ENCODE assay signal across 22 mouse cellular contexts in the genomic region with DNA sequence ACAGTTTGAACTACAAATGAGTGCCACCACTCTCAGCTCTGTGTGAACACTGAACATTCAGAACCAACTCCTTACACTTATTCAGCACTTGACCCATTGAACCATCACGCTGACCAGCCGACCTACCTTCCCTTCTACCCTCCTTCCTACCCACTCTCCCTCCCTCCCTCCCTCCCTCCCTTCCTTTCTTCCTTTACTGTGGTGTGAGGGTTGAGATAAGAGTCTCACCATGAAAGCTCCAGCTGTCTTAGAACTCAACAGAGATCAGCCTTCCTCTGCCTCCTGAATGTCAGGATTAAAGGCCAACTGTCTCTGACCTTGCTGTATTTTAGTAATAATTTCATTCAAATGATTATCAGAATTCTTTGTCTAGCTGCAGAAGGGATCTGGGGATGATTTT. TPM values are rescaled to one million over a fixed set of nuclear protein-coding genes. Genes with fewer than 3 reads are reported as not detected.
DNase-seq lines count a peak whose midpoint lies in the region; ATAC-seq and TF ChIP-seq lines count a peak whose summit lies in the region.
"Had no signal": no experiment of that assay in that cellular context is flagged by ENCODE, and none has a peak within 500 bp of the region (broad histone marks: within the 10 kb centered on the region; RNA-seq: fewer than 3 reads in every experiment).

No protein-coding gene starts in this region.

- no peak overlapping the region for H3K9ac ChIP-seq in heart, adult 2 months (ENCODE audit: low read depth, low read length)
- H3K9ac ChIP-seq in liver, embryonic 12.5 days, result peak overlapping the region; percentile 27; the same call in 1 of the 2 replicates
- H3K9ac ChIP-seq in liver, embryonic 15.5 days, result no peak overlapping the region
- H3K9ac ChIP-seq: embryonic facial prominence, embryonic 13.5 days; forebrain, embryonic 13.5 days; forebrain, postnatal 0 days; heart, embryonic 15.5 days; hindbrain, embryonic 15.5 days had no signal

- no peaks in the 10 kb centered on the region for H3K36me3 ChIP-seq in heart, adult 2 months (ENCODE audit: control insufficient read depth, insufficient read depth, low read length)
- peaks cover 87% of the 10 kb centered on the region for H3K36me3 ChIP-seq in liver, embryonic 12.5 days
- H3K36me3 ChIP-seq in liver, embryonic 15.5 days (replicated peaks), result peaks cover 44% of the 10 kb centered on the region

- no peak overlapping the region for H3K27ac ChIP-seq in heart, adult 2 months
- H3K27ac ChIP-seq in liver, embryonic 12.5 days, result peak overlapping the region; percentile 62
- no peak overlapping the region for H3K27ac ChIP-seq in liver, embryonic 15.5 days (replicated peaks)
- H3K27ac ChIP-seq: embryonic facial prominence, embryonic 13.5 days; forebrain, embryonic 13.5 days; gastrocnemius, adult 2 months; heart, embryonic 10.5 days; heart, embryonic 15.5 days; hindbrain, embryonic 10.5 days; hindbrain, embryonic 15.5 days had no signal

- TF ChIP-seq CTCF in heart, adult 2 months (IDR thresholded peaks at IDR 0.05), result no peak

- no peak overlapping the region for H3K4me2 ChIP-seq in liver, embryonic 12.5 days
- no peak overlapping the region for H3K4me2 ChIP-seq in liver, embryonic 15.5 days
- H3K4me2 ChIP-seq: embryonic facial prominence, embryonic 13.5 days; forebrain, embryonic 13.5 days; heart, embryonic 15.5 days; hindbrain, embryonic 15.5 days had no signal

- H3K9me3 ChIP-seq in liver, embryonic 12.5 days (replicated peaks), result no peaks in the 10 kb centered on the region
- H3K9me3 ChIP-seq in liver, embryonic 15.5 days (replicated peaks), result no peaks in the 10 kb centered on the region
- H3K9me3 ChIP-seq: embryonic facial prominence, embryonic 13.5 days; forebrain, embryonic 13.5 days; heart, embryonic 10.5 days; heart, embryonic 15.5 days; hindbrain, embryonic 10.5 days; hindbrain, embryonic 15.5 days had no signal

- no peak overlapping the region for H3K4me3 ChIP-seq in heart, adult 2 months
- no peak overlapping the region for H3K4me3 ChIP-seq in liver, embryonic 12.5 days
- no peak overlapping the region for H3K4me3 ChIP-seq in liver, embryonic 15.5 days (replicated peaks)
- H3K4me3 ChIP-seq: embryonic facial prominence, embryonic 13.5 days; forebrain, embryonic 13.5 days; gastrocnemius, adult 2 months; heart, embryonic 10.5 days; heart, embryonic 15.5 days; hindbrain, embryonic 10.5 days; hindbrain, embryonic 15.5 days had no signal

- WGBS in heart, adult 2 months, result 43% methylated on average over 2 of the region's 2 CpGs
- 24% methylated on average over 2 of the region's 2 CpGs for WGBS in liver, embryonic 12.5 days (ENCODE audit: insufficient replicate concordance)
- WGBS in liver, embryonic 15.5 days (ENCODE audit: insufficient replicate concordance), result 29% methylated on average over 2 of the region's 2 CpGs

- no peaks in the 10 kb centered on the region for H3K79me2 ChIP-seq in heart, adult 2 months (replicated peaks; ENCODE audit: control insufficient read depth, insufficient read depth, low read length)

- TF ChIP-seq EP300 in heart, adult 2 months (IDR thresholded peaks at IDR 0.05; ENCODE audit: insufficient read depth, low read depth, low read length), result no peak

- peak; percentile 77 for ATAC-seq in liver, embryonic 12.5 days
- 0 out of 2 replicates have a peak, but pooled peaks have one; percentile 31 for ATAC-seq in liver, embryonic 15.5 days (ENCODE audit: insufficient read depth)
- ATAC-seq: activated CD4-positive, CD25-positive, alpha-beta regulatory T cell, adult 4 months; forebrain, embryonic 13.5 days; forebrain, postnatal 0 days; Patski had no signal

- intact Hi-C loops in heart, adult 2 months (cut with DNase I), result no loop called here

- H3K27me3 ChIP-seq in heart, adult 2 months (ENCODE audit: control insufficient read depth, insufficient read depth, low read length), result no peaks in the 10 kb centered on the region
- H3K27me3 ChIP-seq in liver, embryonic 12.5 days (replicated peaks), result no peaks in the 10 kb centered on the region
- no peaks in the 10 kb centered on the region for H3K27me3 ChIP-seq in liver, embryonic 15.5 days
- H3K27me3 ChIP-seq: embryonic facial prominence, embryonic 13.5 days; forebrain, embryonic 13.5 days; heart, embryonic 15.5 days; hindbrain, embryonic 15.5 days; Patski had no signal

- no peak for TF ChIP-seq POLR2A in heart, adult 2 months (IDR thresholded peaks at IDR 0.05; ENCODE audit: insufficient read depth, low read depth, low read length)

- H3K4me1 ChIP-seq in heart, adult 2 months (ENCODE audit: control insufficient read depth, insufficient read depth, low read length), result no peaks in the 10 kb centered on the region
- H3K4me1 ChIP-seq in liver, embryonic 12.5 days, result peaks cover 11% of the 10 kb centered on the region
- H3K4me1 ChIP-seq in liver, embryonic 15.5 days (replicated peaks), result peaks cover 7% of the 10 kb centered on the region
- H3K4me1 ChIP-seq: embryonic facial prominence, embryonic 13.5 days; forebrain, embryonic 13.5 days; heart, embryonic 10.5 days; heart, embryonic 15.5 days; hindbrain, embryonic 10.5 days; hindbrain, embryonic 15.5 days had no signal

- DNase-seq in heart, adult 11 months, result peak; percentile 16
- DNase-seq in heart, adult 2 months, result no peak
- DNase-seq in liver, result no peak
- no peak for DNase-seq in natural killer cell, adult 2 months (ENCODE audit: low spot score in 2 of 2)
- no peak for DNase-seq in thymus, postnatal 14 days
- DNase-seq: adrenal gland, postnatal 14 days; cerebellum, adult 11-12 months; cerebellum, adult 9-11 months; cerebellum, postnatal 36 days; forebrain, postnatal 0 days; gastrocnemius, adult 2 months; gastrocnemius, postnatal 25 days had no signal

RNA-seq across cellular contexts. Expression of a gene that starts 31.0 kb away (rescaled TPM):
- total RNA-seq in heart, adult 2 months (2021), result 10 to 100 TPM; 64.8 to 68.6 TPM
- 56.7 and 73.5 TPM in 2 replicates for polyA plus RNA-seq in heart, adult 2 months (2012; rRNA removed)
- polyA plus RNA-seq in liver, embryonic 12.5 days (2016; fragmentation: Nextera tagmentation; extraction: Ambion mirVana), result 65.2 and 68.1 TPM in 2 replicates
- polyA plus RNA-seq in liver, embryonic 15.5 days (2015; fragmentation: Nextera tagmentation; extraction: Ambion mirVana), result 32.4 and 34.1 TPM in 2 replicates

RNA-seq across cellular contexts. Expression of a gene that starts 31.1 kb away (rescaled TPM):
- 10 to 100 TPM; 24.1 to 25.2 TPM for total RNA-seq in heart, adult 2 months (2021)
- polyA plus RNA-seq in heart, adult 2 months (2012; rRNA removed), result 8.4 and 10.6 TPM in 2 replicates
- 69.2 and 71.6 TPM in 2 replicates for polyA plus RNA-seq in liver, embryonic 12.5 days (2016; fragmentation: Nextera tagmentation; extraction: Ambion mirVana)
- polyA plus RNA-seq in liver, embryonic 15.5 days (2015; fragmentation: Nextera tagmentation; extraction: Ambion mirVana), result 29.8 and 30.9 TPM in 2 replicates
